ENCODE assay signal across 40 mouse cellular contexts in the genomic region with DNA sequence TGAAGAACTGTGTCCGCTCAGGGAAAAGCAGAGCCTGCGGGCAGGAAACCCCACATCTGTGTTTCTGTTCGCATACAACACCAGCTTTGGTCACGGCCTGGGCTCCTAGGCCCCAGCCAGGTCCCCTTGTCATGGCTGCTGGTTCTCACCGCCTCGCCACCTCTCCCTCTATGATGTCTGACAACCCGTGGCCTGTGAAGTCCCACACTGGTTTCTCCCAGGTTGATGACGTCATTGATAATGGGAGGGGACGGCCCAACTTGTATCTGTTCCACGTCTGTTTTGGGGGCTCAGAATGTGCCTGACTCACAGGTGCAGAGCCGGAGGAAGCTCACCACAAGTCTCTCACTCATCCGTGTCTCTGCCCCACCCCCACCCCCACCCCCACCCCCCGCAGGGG. TPM values are rescaled to one million over a fixed set of nuclear protein-coding genes. Genes with fewer than 3 reads are reported as not detected.
A peak's percentile ranks its signal among the peaks of the same experiment; 100 is the strongest.
DNase-seq lines count a peak whose midpoint lies in the region; ATAC-seq and TF ChIP-seq lines count a peak whose summit lies in the region.
"Had no signal": no experiment of that assay in that cellular context is flagged by ENCODE, and none has a peak within 500 bp of the region (broad histone marks: within the 10 kb centered on the region; RNA-seq: fewer than 3 reads in every experiment).

No protein-coding gene starts in this region.

- no peak overlapping the region for H3K9ac ChIP-seq in liver, postnatal 0 days (replicated peaks)
- no peak overlapping the region for H3K9ac ChIP-seq in liver, embryonic 11.5 days (ENCODE audit: low read depth, low read length)
- H3K9ac ChIP-seq: embryonic facial prominence, embryonic 13.5 days; heart, embryonic 13.5 days; hindbrain, embryonic 14.5 days; limb, embryonic 12.5 days; midbrain, embryonic 13.5 days had no signal

- TF ChIP-seq POLR2A in thymus, adult 2 months (IDR thresholded peaks at IDR 0.05; ENCODE audit: control insufficient read depth, extremely low read depth, insufficient read depth, low read length, poor library complexity) = no peak

- H3K9me3 ChIP-seq in liver, postnatal 0 days (ENCODE audit: low read length) = no peaks in the 10 kb centered on the region
- no peaks in the 10 kb centered on the region for H3K9me3 ChIP-seq in liver, embryonic 11.5 days (ENCODE audit: control insufficient read depth, low read length)
- H3K9me3 ChIP-seq: embryonic facial prominence, embryonic 13.5 days; G1E; heart, embryonic 13.5 days; limb, embryonic 12.5 days; midbrain, embryonic 13.5 days had no signal

- WGBS in liver, postnatal 0 days (ENCODE audit: insufficient replicate concordance) = 53% methylated on average over 13 of the region's 13 CpGs
- WGBS in liver, embryonic 11.5 days = 55% methylated on average over 13 of the region's 13 CpGs
- 36% methylated on average over 13 of the region's 13 CpGs for WGBS in thymus, adult 2 months

- no peak for TF ChIP-seq EP300 in liver, postnatal 0 days (IDR thresholded peaks at IDR 0.05; ENCODE audit: low read depth)

- H3K27ac ChIP-seq in liver, postnatal 0 days (ENCODE audit: low read depth) = no peak overlapping the region
- no peak overlapping the region for H3K27ac ChIP-seq in liver, embryonic 11.5 days (ENCODE audit: low read depth, low read length)
- no peak overlapping the region for H3K27ac ChIP-seq in thymus, adult 2 months (ENCODE audit: control insufficient read depth, insufficient read depth, low read length)
- H3K27ac ChIP-seq in layer of hippocampus, adult 2 months = no peak overlapping the region
- H3K27ac ChIP-seq: embryonic facial prominence, embryonic 13.5 days; heart, adult 2 months; heart, embryonic 13.5 days; hindbrain, embryonic 14.5 days; left cerebral cortex, adult 2 months; limb, embryonic 12.5 days; macrophage; midbrain, embryonic 13.5 days; stomach, postnatal 0 days had no signal

- no peaks in the 10 kb centered on the region for H3K36me3 ChIP-seq in liver, postnatal 0 days (replicated peaks; ENCODE audit: insufficient read depth, low read length)
- H3K36me3 ChIP-seq in liver, embryonic 11.5 days (ENCODE audit: control insufficient read depth, insufficient read depth, low read length) = no peaks in the 10 kb centered on the region
- H3K36me3 ChIP-seq in thymus, adult 2 months (ENCODE audit: control insufficient read depth, insufficient read depth, low read length) = no peaks in the 10 kb centered on the region
- H3K36me3 ChIP-seq: embryonic facial prominence, embryonic 13.5 days; G1E; heart, embryonic 13.5 days; limb, embryonic 12.5 days; midbrain, embryonic 13.5 days had no signal

- no peaks in the 10 kb centered on the region; the same call in 1 of the 2 replicates for H3K4me1 ChIP-seq in liver, postnatal 0 days (ENCODE audit: insufficient read depth)
- peaks cover 6% of the 10 kb centered on the region for H3K4me1 ChIP-seq in liver, embryonic 11.5 days (replicated peaks; ENCODE audit: control insufficient read depth, insufficient read depth, low read length)
- H3K4me1 ChIP-seq in thymus, adult 2 months (replicated peaks; ENCODE audit: control insufficient read depth, insufficient read depth, low read length) = peaks cover 27% of the 10 kb centered on the region

- no peak overlapping the region for H3K4me3 ChIP-seq in liver, postnatal 0 days (ENCODE audit: low read depth, low read length)
- H3K4me3 ChIP-seq in liver, embryonic 11.5 days (ENCODE audit: low read depth, low read length) = no peak overlapping the region
- H3K4me3 ChIP-seq in thymus, adult 2 months (ENCODE audit: control insufficient read depth, insufficient read depth, low read length) = no peak overlapping the region
- H3K4me3 ChIP-seq in layer of hippocampus, adult 2 months = no peak overlapping the region
- H3K4me3 ChIP-seq: embryonic facial prominence, embryonic 13.5 days; heart, adult 2 months; heart, embryonic 13.5 days; left cerebral cortex, adult 2 months; limb, embryonic 12.5 days; midbrain, embryonic 13.5 days had no signal

- no peak for DNase-seq in liver, postnatal 0 days
- no peak for DNase-seq in liver, embryonic 11.5 days (ENCODE audit: low spot score)
- DNase-seq in T-cell, adult 2 months (ENCODE audit: low spot score) = peak; percentile 29
- DNase-seq in thymus, adult 2 months = peak; percentile 50
- DNase-seq in thymus, postnatal 36 days = peak; percentile 62 to 70
- DNase-seq in heart, adult 8-10 months (ENCODE audit: low spot score) = no peak
- no peak for DNase-seq in layer of hippocampus, adult 2 months (ENCODE audit: low spot score in 2 of 2)
- DNase-seq in lung, adult 18-20 months = no peak
- DNase-seq: adrenal gland, postnatal 14 days; cerebellum, adult 11-12 months; cerebellum, adult 9-11 months; heart, adult 2 months; heart, postnatal 10 days; kidney, postnatal 10 days; retina, postnatal 1 day; right cerebral cortex, postnatal 25 days had no signal

- H3K27me3 ChIP-seq in liver, postnatal 0 days (ENCODE audit: insufficient read depth, low read length) = peaks cover 24% of the 10 kb centered on the region
- peaks cover 39% of the 10 kb centered on the region for H3K27me3 ChIP-seq in liver, embryonic 11.5 days (replicated peaks; ENCODE audit: control insufficient read depth, insufficient read depth, low read length)
- H3K27me3 ChIP-seq in thymus, adult 2 months (ENCODE audit: control insufficient read depth, insufficient read depth, low read length) = peaks cover 5% of the 10 kb centered on the region

- TF ChIP-seq CTCF in liver, postnatal 0 days (IDR thresholded peaks at IDR 0.05; ENCODE audit: low read depth) = no peak
- no peak for TF ChIP-seq CTCF in thymus, adult 2 months (IDR thresholded peaks at IDR 0.05; ENCODE audit: borderline replicate concordance, control insufficient read depth, extremely low read depth, insufficient read depth, low read length, poor library complexity)
- TF ChIP-seq CTCF in layer of hippocampus, adult 2 months (conservative IDR thresholded peaks at IDR 0.05) = no peak

- no peak overlapping the region for H3K4me2 ChIP-seq in liver, postnatal 0 days (ENCODE audit: low read depth, low read length)
- H3K4me2 ChIP-seq in liver, embryonic 11.5 days = no peak overlapping the region
- H3K4me2 ChIP-seq: embryonic facial prominence, embryonic 13.5 days; heart, embryonic 13.5 days; hindbrain, embryonic 14.5 days; limb, embryonic 12.5 days; midbrain, embryonic 13.5 days had no signal

- peak; percentile 29 for ATAC-seq in liver, postnatal 0 days
- no peak for ATAC-seq in liver, embryonic 11.5 days (replicated peaks; ENCODE audit: low FRiP score)
- ATAC-seq: forebrain, embryonic 16.5 days; intestine, postnatal 0 days; lung, postnatal 0 days; midbrain, embryonic 13.5 days had no signal

RNA-seq across cellular contexts. Expression of a gene that starts 12.6 kb away (rescaled TPM):
- 0.06 TPM in 1 of 2 replicates, not detected in the other for polyA plus RNA-seq in liver, postnatal 0 days (2015; fragmentation: Nextera tagmentation; extraction: Ambion mirVana)
- 0.16 TPM in 1 of 2 replicates, not detected in the other for polyA plus RNA-seq in liver, embryonic 11.5 days (2014; fragmentation: Nextera tagmentation; extraction: Ambion mirVana)
- polyA plus RNA-seq in thymus, adult 2 months (2012; rRNA removed) = 0.97 and 1.3 TPM in 2 replicates
- total RNA-seq in heart, adult 8-10 months (2022) = not detected
- not detected for total RNA-seq in layer of hippocampus, adult 2 months (2021)
- total RNA-seq: adrenal gland, postnatal 14 days; G1E; gastrocnemius, adult 8-10 months; gastrocnemius, postnatal 4 days; heart, adult 2 months; heart, postnatal 10 days; monocyte, adult 5-6 weeks had no signal
- polyA plus RNA-seq: G1E; heart, adult 2 months; liver, embryonic 16.5 days; macrophage had no signal

RNA-seq across cellular contexts. Expression of a gene that starts 16.8 kb away (rescaled TPM):
- not detected in 2 replicates for polyA plus RNA-seq in liver, postnatal 0 days (2015; fragmentation: Nextera tagmentation; extraction: Ambion mirVana)
- not detected in 2 replicates for polyA plus RNA-seq in liver, embryonic 11.5 days (2014; fragmentation: Nextera tagmentation; extraction: Ambion mirVana)
- polyA plus RNA-seq in thymus, adult 2 months (2012; rRNA removed) = not detected in 2 replicates
- total RNA-seq in heart, adult 8-10 months (2022) = not detected
- not detected for total RNA-seq in layer of hippocampus, adult 2 months (2021)
- total RNA-seq: adrenal gland, postnatal 14 days; G1E; gastrocnemius, adult 8-10 months; gastrocnemius, postnatal 4 days; heart, adult 2 months; heart, postnatal 10 days; hematopoietic stem cell, adult 5-6 weeks; layer of hippocampus, postnatal 14 days; left cerebral cortex, adult 2 months; left cerebral cortex, postnatal 25 days; liver, adult 2 months; megakaryocyte-erythroid progenitor cell, adult 5-6 weeks; monocyte, adult 5-6 weeks had no signal
- polyA plus RNA-seq: embryonic facial prominence, embryonic 13.5 days; forebrain, embryonic 11.5 days; forebrain, embryonic 16.5 days; G1E; heart, adult 2 months; heart, embryonic 13.5 days; hindbrain, embryonic 14.5 days; intestine, postnatal 0 days; large intestine, adult 2 months; limb, embryonic 12.5 days; liver, adult 2 months; liver, embryonic 16.5 days; lung, postnatal 0 days; macrophage; midbrain, embryonic 13.5 days; neural tube, embryonic 14.5 days; stomach, postnatal 0 days had no signal

RNA-seq across cellular contexts. Expression of a gene that starts 23.3 kb away (rescaled TPM):
- polyA plus RNA-seq in liver, postnatal 0 days (2015; fragmentation: Nextera tagmentation; extraction: Ambion mirVana) = not detected in 2 replicates
- polyA plus RNA-seq in liver, embryonic 11.5 days (2014; fragmentation: Nextera tagmentation; extraction: Ambion mirVana) = not detected in 2 replicates
- polyA plus RNA-seq in thymus, adult 2 months (2012; rRNA removed) = not detected in 2 replicates
- not detected for total RNA-seq in heart, adult 8-10 months (2022)
- not detected for total RNA-seq in layer of hippocampus, adult 2 months (2021)
- total RNA-seq: adrenal gland, postnatal 14 days; G1E; gastrocnemius, adult 8-10 months; gastrocnemius, postnatal 4 days; heart, adult 2 months; heart, postnatal 10 days; hematopoietic stem cell, adult 5-6 weeks; layer of hippocampus, postnatal 14 days; left cerebral cortex, adult 2 months; left cerebral cortex, postnatal 25 days; liver, adult 2 months; megakaryocyte-erythroid progenitor cell, adult 5-6 weeks; monocyte, adult 5-6 weeks had no signal
- polyA plus RNA-seq: embryonic facial prominence, embryonic 13.5 days; forebrain, embryonic 11.5 days; forebrain, embryonic 16.5 days; G1E; heart, adult 2 months; heart, embryonic 13.5 days; hindbrain, embryonic 14.5 days; intestine, postnatal 0 days; large intestine, adult 2 months; limb, embryonic 12.5 days; liver, adult 2 months; liver, embryonic 16.5 days; lung, postnatal 0 days; macrophage; midbrain, embryonic 13.5 days; neural tube, embryonic 14.5 days; stomach, postnatal 0 days had no signal

RNA-seq across cellular contexts. Expression of a gene that starts 32.7 kb away (rescaled TPM):
- polyA plus RNA-seq in liver, postnatal 0 days (2015; fragmentation: Nextera tagmentation; extraction: Ambion mirVana) = not detected in 2 replicates
- polyA plus RNA-seq in liver, embryonic 11.5 days (2014; fragmentation: Nextera tagmentation; extraction: Ambion mirVana) = not detected in 2 replicates
- polyA plus RNA-seq in thymus, adult 2 months (2012; rRNA removed) = not detected in 2 replicates
- not detected for total RNA-seq in heart, adult 8-10 months (2022)
- total RNA-seq in layer of hippocampus, adult 2 months (2021) = not detected
- total RNA-seq: adrenal gland, postnatal 14 days; G1E; gastrocnemius, adult 8-10 months; gastrocnemius, postnatal 4 days; heart, adult 2 months; heart, postnatal 10 days; hematopoietic stem cell, adult 5-6 weeks; layer of hippocampus, postnatal 14 days; left cerebral cortex, adult 2 months; left cerebral cortex, postnatal 25 days; liver, adult 2 months; megakaryocyte-erythroid progenitor cell, adult 5-6 weeks; monocyte, adult 5-6 weeks had no signal
- polyA plus RNA-seq: embryonic facial prominence, embryonic 13.5 days; forebrain, embryonic 11.5 days; forebrain, embryonic 16.5 days; G1E; heart, adult 2 months; heart, embryonic 13.5 days; hindbrain, embryonic 14.5 days; intestine, postnatal 0 days; large intestine, adult 2 months; limb, embryonic 12.5 days; liver, adult 2 months; liver, embryonic 16.5 days; lung, postnatal 0 days; macrophage; midbrain, embryonic 13.5 days; neural tube, embryonic 14.5 days; stomach, postnatal 0 days had no signal

RNA-seq across cellular contexts. Expression of a gene that starts 37.5 kb away (rescaled TPM):
- polyA plus RNA-seq in liver, postnatal 0 days (2015; fragmentation: Nextera tagmentation; extraction: Ambion mirVana) = not detected in 2 replicates
- not detected in 2 replicates for polyA plus RNA-seq in liver, embryonic 11.5 days (2014; fragmentation: Nextera tagmentation; extraction: Ambion mirVana)
- not detected in 2 replicates for polyA plus RNA-seq in thymus, adult 2 months (2012; rRNA removed)
- not detected for total RNA-seq in heart, adult 8-10 months (2022)
- not detected for total RNA-seq in layer of hippocampus, adult 2 months (2021)
- total RNA-seq: adrenal gland, postnatal 14 days; G1E; gastrocnemius, adult 8-10 months; gastrocnemius, postnatal 4 days; heart, adult 2 months; heart, postnatal 10 days; hematopoietic stem cell, adult 5-6 weeks; layer of hippocampus, postnatal 14 days; left cerebral cortex, adult 2 months; left cerebral cortex, postnatal 25 days; liver, adult 2 months; megakaryocyte-erythroid progenitor cell, adult 5-6 weeks; monocyte, adult 5-6 weeks had no signal
- polyA plus RNA-seq: forebrain, embryonic 11.5 days; forebrain, embryonic 16.5 days; G1E; heart, adult 2 months; heart, embryonic 13.5 days; hindbrain, embryonic 14.5 days; intestine, postnatal 0 days; large intestine, adult 2 months; limb, embryonic 12.5 days; liver, adult 2 months; liver, embryonic 16.5 days; lung, postnatal 0 days; macrophage; midbrain, embryonic 13.5 days; neural tube, embryonic 14.5 days had no signal

Comparison
In these comparisons a context has a peak if more than half of its experiments do, and no peak if none do; other contexts are left out.
1. DNase-seq: peak in T-cell, adult 2 months (single experiment), thymus, adult 2 months (single experiment) and thymus, postnatal 36 days (2 of 2); none in liver, postnatal 0 days (single experiment), liver, embryonic 11.5 days (single experiment), heart, adult 8-10 months (single experiment), layer of hippocampus, adult 2 months (0 of 2) and lung, adult 18-20 months (0 of 2).